Mouse (Mus musculus): ENCODE measurements around the gene Gsg1l.

DNA sequence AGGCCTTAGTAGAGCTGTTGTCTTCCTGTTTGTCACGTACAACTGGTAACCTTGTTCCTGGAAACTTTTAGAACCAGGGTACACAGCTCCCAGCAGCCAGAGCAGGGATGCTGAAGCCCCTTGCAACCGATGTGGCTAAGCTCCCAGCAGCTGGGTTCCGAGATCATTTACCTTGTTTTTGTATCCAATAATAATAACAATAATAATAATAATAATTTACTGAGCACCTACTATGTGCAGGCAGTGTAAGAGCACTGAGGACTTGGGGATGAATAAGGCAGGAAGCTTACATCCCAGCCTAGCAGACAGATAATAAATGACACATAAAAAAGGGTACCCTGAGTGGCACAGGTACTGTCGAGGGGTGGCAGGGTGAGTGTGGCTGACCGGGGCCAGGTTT, 42.4 kb downstream of the Gsg1l start:
- TF ChIP-seq CTCF (IDR thresholded peaks at IDR 0.05; ENCODE audit: low read depth, low read length), result no peak
- no peak for TF ChIP-seq POLR2A (IDR thresholded peaks at IDR 0.05; ENCODE audit: insufficient read depth, low read length)
- TF ChIP-seq EP300 (IDR thresholded peaks at IDR 0.05; ENCODE audit: insufficient read depth, low read depth, low read length), result no peak

Data from ES-Bruce4 (cell line).